Mouse (Mus musculus) NIH3T3 (cell line): ENCODE measurements around the gene Gm20661.
"Not testable (repeated sequence)": the region's sequence is repeated elsewhere in the genome, so short reads cannot be mapped to it uniquely, and the experiment has no call there.

Source experiments
- DNase-seq: peaks from one replicate; pipeline ENCODE4 v3.0.0-alpha.2; 2012; ENCODE audit warnings: low read depth

The Gm20661 gene

GRCm38 (mm10) chr9:108001922-108002770 is 19.3 kb downstream of the Gm20661 start, which contains the start of gene Ip6k1:
Ip6k1 (plus strand) TSS chr9:108002501.
- peak; percentile 100 for DNase-seq

- peak; percentile 39 for DNase-seq
These were observed 20.1 kb downstream of the Gm20661 start for GRCm38 (mm10) chr9:108002778-108003530.

DNA sequence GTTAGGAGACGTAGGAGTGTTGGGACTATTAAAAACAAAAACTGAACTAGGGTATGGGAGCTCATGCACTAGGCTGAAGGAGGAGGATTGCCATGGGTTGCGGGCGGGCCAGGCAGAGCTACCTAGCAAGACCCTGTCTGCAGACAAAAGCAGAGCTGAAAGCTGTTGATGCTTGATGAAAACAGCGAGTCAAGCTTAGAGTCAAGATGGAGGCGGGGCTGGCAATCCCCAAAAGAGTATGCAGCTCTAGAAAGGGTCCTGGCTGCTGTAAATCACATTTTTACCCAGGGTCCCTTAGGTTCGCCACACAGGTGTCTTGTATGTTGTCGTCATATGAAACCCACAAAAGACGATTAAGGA is 20.7 kb downstream of the Gm20661 start:
- DNase-seq: peak; percentile 43

GRCm38 (mm10) chr9:108008041-108008440 is 25.2 kb downstream of the Gm20661 start:
- no peak for DNase-seq

- DNase-seq: no peak
These were observed 27.5 kb downstream of the Gm20661 start for GRCm38 (mm10) chr9:108010385-108010784.

- DNase-seq: not testable (repeated sequence)
These were observed 30.7 kb downstream of the Gm20661 start for GRCm38 (mm10) chr9:108013577-108013976.

DNA sequence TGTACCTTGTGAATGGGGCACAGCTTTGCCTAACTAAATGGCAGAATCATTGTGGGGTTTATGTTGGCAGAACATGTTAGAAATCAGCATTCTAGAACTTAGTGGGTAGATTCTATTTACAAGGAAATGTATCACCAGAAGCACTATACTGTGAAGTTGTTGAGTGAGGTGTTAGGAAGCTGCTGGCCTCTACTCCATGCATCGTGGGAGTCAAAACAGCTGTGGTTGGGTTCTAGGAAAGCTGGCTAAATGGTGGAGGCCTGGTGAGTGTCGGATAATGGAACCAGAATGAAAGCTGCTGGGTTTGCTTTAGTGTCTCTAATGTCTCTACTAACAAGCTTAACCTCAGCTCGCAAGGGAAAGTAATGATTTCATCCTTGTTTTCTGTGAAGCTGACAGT is 34.3 kb downstream of the Gm20661 start:
- no peak for DNase-seq

GRCm38 (mm10) chr9:108020741-108021140 is 37.9 kb downstream of the Gm20661 start:
- no peak for DNase-seq

- no peak for DNase-seq
These were observed 40.4 kb downstream of the Gm20661 start for GRCm38 (mm10) chr9:108023216-108023615.

GRCm38 (mm10) chr9:108026584-108026983 is 43.7 kb downstream of the Gm20661 start:
- no peak for DNase-seq

DNA sequence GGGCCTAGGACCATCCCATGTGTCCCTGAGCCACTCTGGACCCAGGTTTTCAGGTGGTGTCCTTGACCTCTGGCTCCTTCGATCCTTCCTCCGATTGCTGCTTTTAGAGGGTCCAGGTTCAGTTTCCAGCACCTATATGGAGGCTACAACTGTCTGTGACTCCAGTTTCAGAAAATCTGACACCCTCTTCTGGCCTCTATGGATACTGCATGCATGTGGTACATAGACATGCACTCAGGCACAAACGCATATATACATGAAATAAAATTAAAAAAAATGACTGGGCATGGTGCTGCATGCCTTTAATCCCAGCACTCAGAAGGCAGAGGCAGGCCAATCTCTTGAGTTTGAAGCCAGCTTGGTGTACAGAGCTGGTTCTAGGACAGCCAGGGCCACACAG is 45.0 kb downstream of the Gm20661 start:
- no peak for DNase-seq

GRCm38 (mm10) chr9:108032126-108032525 is 49.3 kb downstream of the Gm20661 start:
- no peak for DNase-seq

GRCm38 (mm10) chr9:108035331-108036156 is 52.7 kb downstream of the Gm20661 start:
- no peak for DNase-seq
